8 mouse cellular contexts compared by ENCODE assay signal in the genomic region with DNA sequence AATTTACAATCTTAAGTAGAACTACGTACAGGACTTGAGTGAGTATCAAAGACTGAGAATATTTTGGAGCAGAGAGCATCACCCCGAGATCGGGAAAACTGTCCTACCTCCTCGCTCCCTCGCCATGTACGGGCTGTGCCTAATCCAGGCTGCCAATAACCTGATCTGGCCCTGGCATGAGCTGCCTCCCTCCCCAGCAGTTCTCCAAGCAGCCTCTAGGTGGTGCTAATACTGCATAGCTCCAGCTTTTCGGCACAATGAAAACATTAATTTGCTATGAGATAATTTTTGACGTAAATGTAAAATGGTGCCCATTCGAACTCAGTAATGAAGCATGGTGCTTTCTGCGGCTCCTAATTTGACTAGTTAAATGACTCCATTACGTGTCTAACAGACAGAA.
DNase-seq lines count a peak whose midpoint lies in the region; ATAC-seq and TF ChIP-seq lines count a peak whose summit lies in the region.

No protein-coding gene starts in this region.

- H3K9ac ChIP-seq in CH12.LX (ENCODE audit: insufficient read depth, low read depth) = no peak overlapping the region
- H3K9ac ChIP-seq in neural tube, embryonic 15.5 days (replicated peaks) = no peak overlapping the region

- in situ Hi-C loops in CH12.LX (cut with MboI; ENCODE audit: low pct_ligation_motif_present, low pct_unique_long_range_greater_than_20kb, low sequenced_read_pairs) = loop anchor here (10.0 to 25.0 kb wide), 3 partner anchors 801 to 1712 kb away; no protein-coding TSS in a partner anchor

- H3K9me3 ChIP-seq in CH12.LX (replicated peaks; ENCODE audit: low read length) = peaks cover 77% of the 10 kb centered on the region
- no peaks in the 10 kb centered on the region for H3K9me3 ChIP-seq in neural tube, embryonic 15.5 days (replicated peaks)

- no peaks in the 10 kb centered on the region for H3K79me2 ChIP-seq in CH12.LX (replicated peaks; ENCODE audit: control insufficient read depth, extremely low read depth, insufficient read depth, poor library complexity, severe bottlenecking)

- no peak overlapping the region for H3K4me2 ChIP-seq in CH12.LX (ENCODE audit: insufficient read depth, low read depth, poor library complexity, severe bottlenecking)
- peak overlapping the region; percentile 49 for H3K4me2 ChIP-seq in neural tube, embryonic 15.5 days

- peak; percentile 1 for DNase-seq in CH12.LX (ENCODE audit: extremely low read depth)
- DNase-seq in brain, adult 2 months (ENCODE audit: low read depth, low spot score) = peak; percentile 91
- peak; percentile 27 for DNase-seq in fibroblast of lung, adult 2 months (ENCODE audit: low read depth)
- peak; percentile 85 to 89 for DNase-seq in heart, postnatal 10 days
- peak; percentile 8 for DNase-seq in large intestine, adult 2 months (ENCODE audit: low read depth, low spot score)
- DNase-seq in lung, adult 2 months = peak; percentile 59
- DNase-seq in thymus, adult 2 months = peak; percentile 70

- H3K36me3 ChIP-seq in CH12.LX (replicated peaks in 1 of 2; ENCODE audit: control insufficient read depth in 1 of 2, insufficient read depth in 1 of 2, low read length in 1 of 2) = no peaks in the 10 kb centered on the region
- no peaks in the 10 kb centered on the region for H3K36me3 ChIP-seq in neural tube, embryonic 15.5 days
- no peaks in the 10 kb centered on the region for H3K36me3 ChIP-seq in thymus, adult 2 months (ENCODE audit: control insufficient read depth, insufficient read depth, low read length)

- peak in 1 of 2 experiments; percentile 53; a peak in 2 of 4 replicates for TF ChIP-seq CTCF in CH12.LX (conservative IDR thresholded peaks at IDR 0.05 in 1 of 2, IDR thresholded peaks at IDR 0.05 in 1 of 2; ENCODE audit: low read depth in 2 of 2, low read length in 2 of 2)
- TF ChIP-seq CTCF in lung, adult 2 months (IDR thresholded peaks at IDR 0.05; ENCODE audit: insufficient read depth, low read length) = peak; percentile 93
- peak; percentile 75; the same call in 1 of the 2 replicates for TF ChIP-seq CTCF in thymus, adult 2 months (IDR thresholded peaks at IDR 0.05; ENCODE audit: borderline replicate concordance, control insufficient read depth, extremely low read depth, insufficient read depth, low read length, poor library complexity)

- no peak for TF ChIP-seq POLR2A in CH12.LX (IDR thresholded peaks at IDR 0.05; ENCODE audit: low read depth, low read length)
- no peak for TF ChIP-seq POLR2A in lung, adult 2 months (IDR thresholded peaks at IDR 0.05; ENCODE audit: borderline replicate concordance, extremely low read depth, low read depth, low read length)
- TF ChIP-seq POLR2A in thymus, adult 2 months (IDR thresholded peaks at IDR 0.05; ENCODE audit: control insufficient read depth, extremely low read depth, insufficient read depth, low read length, poor library complexity) = no peak

- dilution Hi-C loops in CH12.LX (cut with MboI; ENCODE audit: extremely low pct_ligation_motif_present, extremely low pct_unique_long_range_greater_than_20kb, low sequenced_read_pairs) = no loop called here

- H3K27me3 ChIP-seq in CH12.LX (replicated peaks) = no peaks in the 10 kb centered on the region
- H3K27me3 ChIP-seq in neural tube, embryonic 15.5 days (replicated peaks) = no peaks in the 10 kb centered on the region
- no peaks in the 10 kb centered on the region for H3K27me3 ChIP-seq in thymus, adult 2 months (ENCODE audit: control insufficient read depth, insufficient read depth, low read length)

- H3K4me3 ChIP-seq in CH12.LX (replicated peaks in 1 of 3; ENCODE audit: low read depth in 2 of 3, low read length in 2 of 3, poor library complexity in 1 of 3) = no peak overlapping the region
- H3K4me3 ChIP-seq in lung, adult 2 months (replicated peaks; ENCODE audit: extremely low read depth, low read depth, low read length) = no peak overlapping the region
- H3K4me3 ChIP-seq in neural tube, embryonic 15.5 days (replicated peaks) = peak overlapping the region; percentile 21
- H3K4me3 ChIP-seq in thymus, adult 2 months (ENCODE audit: control insufficient read depth, insufficient read depth, low read length) = no peak overlapping the region

- intact Hi-C loops in heart, postnatal 10 days (cut with DNase I) = loop anchor here (1.0 to 10.0 kb wide), 7 partner anchors 261 to 901 kb away; a partner anchor contains a TSS

- H3K4me1 ChIP-seq in CH12.LX (ENCODE audit: control insufficient read depth in 1 of 2, insufficient read depth in 2 of 2) = no peaks in the 10 kb centered on the region
- no peaks in the 10 kb centered on the region for H3K4me1 ChIP-seq in lung, adult 2 months (ENCODE audit: control insufficient read depth, insufficient read depth, low read length)
- H3K4me1 ChIP-seq in neural tube, embryonic 15.5 days = peaks cover 31% of the 10 kb centered on the region
- H3K4me1 ChIP-seq in thymus, adult 2 months (replicated peaks; ENCODE audit: control insufficient read depth, insufficient read depth, low read length) = peaks cover 4% of the 10 kb centered on the region; the same call in 1 of the 2 replicates

- 11% methylated on average over 11 of the region's 11 CpGs for WGBS in large intestine, adult 2 months
- 8% methylated on average over 11 of the region's 11 CpGs for WGBS in lung, adult 2 months
- WGBS in neural tube, embryonic 15.5 days = 8% methylated on average over 11 of the region's 11 CpGs
- WGBS in thymus, adult 2 months = 13% methylated on average over 11 of the region's 11 CpGs

- no peak for TF ChIP-seq EP300 in CH12.LX (IDR thresholded peaks at IDR 0.05; ENCODE audit: low read length)

- H3K27ac ChIP-seq in CH12.LX (ENCODE audit: insufficient read depth, low read depth) = no peak overlapping the region
- no peak overlapping the region for H3K27ac ChIP-seq in neural tube, embryonic 15.5 days (replicated peaks)
- H3K27ac ChIP-seq in thymus, adult 2 months (ENCODE audit: control insufficient read depth, insufficient read depth, low read length) = no peak overlapping the region

- TF ChIP-seq RAD21 in CH12.LX (IDR thresholded peaks at IDR 0.05; ENCODE audit: low read depth, low read length) = peak; percentile 46

- peak; percentile 62; the same call in 1 of the 2 replicates for ATAC-seq in neural tube, embryonic 15.5 days (ENCODE audit: low FRiP score)

TF ChIP-seq in CH12.LX, 34 proteins besides CTCF, POLR2A, EP300 and RAD21:
- TF ChIP-seq ETS1 (conservative IDR thresholded peaks at IDR 0.05; ENCODE audit: low read depth, low read length) (no peak), GABPA (IDR thresholded peaks at IDR 0.05; ENCODE audit: insufficient replicate concordance, low read depth, low read length) (no peak), PAX5 (IDR thresholded peaks at IDR 0.05; ENCODE audit: low read length) (no peak), KAT2A (IDR thresholded peaks at IDR 0.05; ENCODE audit: insufficient replicate concordance, low read length) (no peak), SMC3 (IDR thresholded peaks at IDR 0.05; ENCODE audit: low read depth, low read length) (no peak; the same call in 1 of the 2 replicates), USF1 (IDR thresholded peaks at IDR 0.05; ENCODE audit: low read depth, low read length) (no peak), MYC (IDR thresholded peaks at IDR 0.05; ENCODE audit: low read depth, low read length) (no peak), ZKSCAN1 (IDR thresholded peaks at IDR 0.05; ENCODE audit: borderline replicate concordance, low read depth, low read length) (no peak), JUND (conservative IDR thresholded peaks at IDR 0.05; ENCODE audit: low read depth, low read length) (no peak), TBP (conservative IDR thresholded peaks at IDR 0.05; ENCODE audit: low read depth, low read length) (no peak)

Comparison
In these comparisons a context has a peak if more than half of its experiments do, and no peak if none do; other contexts are left out.
1. DNase-seq: peak in every context shown above with its lines; median percentile 91 in brain, adult 2 months; 87 in heart, postnatal 10 days; 70 in thymus, adult 2 months; 59 in lung, adult 2 months; 27 in fibroblast of lung, adult 2 months; 8 in large intestine, adult 2 months; 1 in CH12.LX.